Mouse (Mus musculus) brain, adult 10 weeks (tissue): ENCODE results near the gene Hapln3. TPM values are rescaled to one million over a fixed set of nuclear protein-coding genes. Genes with fewer than 3 reads are reported as not detected.

Source experiments
- polyA plus RNA-seq: library from polyadenylated mRNA; stranded (reverse); fragments of 350-450 nt; fragmentation: Illumina TruSeq; extraction: RNeasy Lipid Tissue Mini Kit (QIAGEN cat#74804); gene quantifications from one replicate; pipeline ENCODE4 v1.2.3, GENCODE M21; 2015; ENCODE audit warnings: low read depth, low replicate concordance

The Hapln3 gene
- 2.2 TPM for polyA plus RNA-seq

GRCm38 (mm10) chr7:79130843-79131444, at the start of gene Hapln3:
Hapln3 (minus strand) TSS chr7:79131018.

DNA sequence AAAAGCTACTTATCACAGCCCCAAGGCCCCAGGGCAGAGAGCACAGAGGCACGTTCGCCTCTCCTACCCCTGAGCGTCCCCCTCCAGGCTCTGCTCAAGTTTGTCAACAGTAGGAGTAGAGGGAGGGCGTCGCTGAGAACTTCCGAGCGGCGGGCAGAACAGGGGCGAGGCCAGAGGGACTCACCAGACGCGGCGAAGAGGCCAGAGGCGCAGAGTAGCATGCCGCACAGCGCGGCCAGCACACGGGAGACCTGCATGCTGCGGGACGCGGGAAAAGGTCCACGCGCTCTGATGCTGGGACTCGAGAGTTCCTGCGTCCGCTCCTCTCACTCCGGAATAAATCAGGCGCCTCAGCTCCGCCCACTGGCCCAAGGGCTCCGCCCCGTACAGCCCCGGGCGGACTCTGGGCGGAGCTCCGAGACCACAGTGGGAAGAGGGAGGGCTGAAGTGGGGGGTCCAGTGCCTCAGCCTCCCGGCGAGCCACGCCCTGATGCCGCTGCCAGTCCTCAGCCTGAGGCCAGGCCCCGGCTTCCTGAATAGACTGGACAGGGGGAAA, 18.0 kb upstream of the Hapln3 start, which contains the start of gene Mfge8:
Gene Mfge8, minus strand, starts transcription at position 350 of the 556 bp plus-strand sequence.

Other genes with a start within 250 kb of the Hapln3 start
- gene Aen, start 235.2 kb downstream of the Hapln3 start, polyA plus RNA-seq: 28.2 TPM
- 2.5 TPM for gene Isg20, start 217.6 kb downstream of the Hapln3 start, polyA plus RNA-seq
- 1.8 TPM for gene Acan, start 77.5 kb downstream of the Hapln3 start, polyA plus RNA-seq
- gene Mfge8, start 18.0 kb upstream of the Hapln3 start, polyA plus RNA-seq: 166 TPM
- 41.1 TPM for gene Abhd2, start 142.2 kb upstream of the Hapln3 start, polyA plus RNA-seq